Mouse (Mus musculus) testis, adult 2 months (tissue): ENCODE data around the gene Ncbp3.

Experiments
- CTCF ChIP-seq: fragments of 200-500 bp; IDR thresholded peaks from 2 replicates; pipeline ENCODE4 v1.5.1; 2012; ENCODE audit warnings: low read depth, mild to moderate bottlenecking, inconsistent platforms, low read length, moderate library complexity; ENCODE audit not compliant: control insufficient read depth, insufficient read depth, insufficient replicate concordance
- POLR2A ChIP-seq: fragments of 200-500 bp; IDR thresholded peaks from 2 replicates; pipeline ENCODE4 v1.6.1; 2012; ENCODE audit warnings: low read depth, mild to moderate bottlenecking, inconsistent platforms, low read length, moderate library complexity; ENCODE audit not compliant: control insufficient read depth

- TF ChIP-seq CTCF (no peak), POLR2A (no peak)
Measured at GRCm38 (mm10) chr11:73013981-73014380, 33.6 kb upstream of the Ncbp3 start.
